Mouse (Mus musculus) heart, embryonic 10.5 days (tissue): ENCODE results near the gene Foxj3. TPM values are rescaled to one million over a fixed set of nuclear protein-coding genes. Genes with fewer than 3 reads are reported as not detected.

ENCODE experiments used
- DNase-seq: peaks from one replicate; pipeline ENCODE4 v3.0.0-alpha.2; 2017; ENCODE audit warnings: low spot score
- H3K27ac ChIP-seq: fragments of 300-500 bp; sonication (generic); 2 replicates; pipeline ENCODE4 v1.5.1; 2016; ENCODE audit warnings: mild to moderate bottlenecking
- H3K27me3 ChIP-seq: fragments of 300-500 bp; sonication (generic); 2 replicates; pipeline ENCODE4 v1.6.1; 2016; ENCODE audit warnings: mild to moderate bottlenecking; ENCODE audit not compliant: poor library complexity, insufficient read depth, severe bottlenecking
- H3K36me3 ChIP-seq: fragments of 300-500 bp; sonication (generic); 2 replicates; pipeline ENCODE4 v1.6.1; 2016; ENCODE audit warnings: mild to moderate bottlenecking, moderate library complexity
- H3K4me1 ChIP-seq: fragments of 300-500 bp; sonication (generic); 2 replicates; pipeline ENCODE4 v1.6.1; 2016; ENCODE audit warnings: mild to moderate bottlenecking
- H3K4me3 ChIP-seq: fragments of 300-500 bp; sonication (generic); 2 replicates; pipeline ENCODE4 v1.5.1; 2016; ENCODE audit warnings: mild to moderate bottlenecking, moderate library complexity
- H3K9me3 ChIP-seq: fragments of 300-500 bp; sonication (generic); 2 replicates; pipeline ENCODE4 v1.6.1; 2016; ENCODE audit warnings: mild to moderate bottlenecking, moderate library complexity
- WGBS: fragments of 180-500 bp; shearing (Covaris S2); methylation state at CpG from one replicate; pipeline ENCODE4 v1.1.7; 2016; 5-methylcytosine and 5-hydroxymethylcytosine counted together
- polyA plus RNA-seq: library from polyadenylated mRNA; unstranded; fragments of >200 nt; fragmentation: Nextera tagmentation; extraction: Ambion mirVana; gene quantifications from 2 replicates; pipeline ENCODE4 v1.2.1, GENCODE M21; 2016

The Foxj3 gene
- polyA plus RNA-seq, 1 experiment from 2014 or later = 22.0 TPM

DNA sequence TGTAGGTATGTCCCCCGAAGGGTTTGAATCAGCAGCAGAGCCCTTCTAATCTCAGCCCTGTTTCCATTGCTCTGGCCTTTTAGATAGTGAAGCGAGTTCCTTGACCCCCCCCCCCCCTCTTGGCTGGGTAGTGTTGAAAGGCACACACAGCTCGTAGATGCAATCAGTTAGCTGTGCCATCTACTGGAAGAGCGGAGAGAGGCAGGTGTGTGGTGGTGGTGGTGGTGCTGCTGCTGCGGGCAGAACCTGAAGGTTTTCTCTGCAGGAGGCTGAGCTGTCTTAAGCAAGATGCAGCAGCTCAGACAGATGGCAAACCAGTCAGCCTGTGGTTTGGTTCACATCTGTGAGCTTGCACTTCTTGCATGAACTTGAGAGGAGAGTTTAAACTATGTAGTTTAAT, 135.9 kb downstream of the Foxj3 start:
- Histone ChIP-seq H3K36me3 (no peaks in the 10 kb centered on the region), H3K4me1 (peaks cover 37% of the 10 kb centered on the region)
- DNase-seq = no peak

More for the DNA sequence above, 135.9 kb downstream of the Foxj3 start:
- Histone ChIP-seq H3K27ac (no peak overlapping the region), H3K27me3 (0 out of 2 replicates have a peak, but pooled peaks cover 3% of the 10 kb centered on the region), H3K9me3 (no peaks in the 10 kb centered on the region), H3K4me3 (no peak overlapping the region)
- 14% methylated on average over 5 of the region's 5 CpGs for WGBS

Other genes with a start within 250 kb of the Foxj3 start
- 712 and 1,091 TPM in 2 replicates for gene Ybx1, start 242.4 kb upstream of the Foxj3 start, polyA plus RNA-seq
- 70.6 and 98.8 TPM in 2 replicates for gene Ppih, start 216.5 kb upstream of the Foxj3 start, polyA plus RNA-seq
- gene Ccdc30, start 121.5 kb upstream of the Foxj3 start, polyA plus RNA-seq = 3.1 and 3.6 TPM in 2 replicates
- 30.4 and 33.5 TPM in 2 replicates for gene Ppcs, start 114.6 kb upstream of the Foxj3 start, polyA plus RNA-seq
- gene Zmynd12, start 114.2 kb upstream of the Foxj3 start, polyA plus RNA-seq = 0.15 and 0.34 TPM in 2 replicates
- 4.4 and 8.2 TPM in 2 replicates for gene Rimkla, start 44.4 kb upstream of the Foxj3 start, polyA plus RNA-seq
- 3.2 and 4.6 TPM in 2 replicates for gene Frg2f1, start 2.5 kb downstream of the Foxj3 start, polyA plus RNA-seq
- 0.26 TPM in 1 of 2 replicates, not detected in the other for gene Guca2a, start 100.7 kb downstream of the Foxj3 start, polyA plus RNA-seq
- gene Guca2b, start 122.0 kb downstream of the Foxj3 start, polyA plus RNA-seq = not detected in 2 replicates
- gene Hivep3, start 196.8 kb downstream of the Foxj3 start, polyA plus RNA-seq = 3.2 and 3.3 TPM in 2 replicates